Mouse (Mus musculus) thymus, postnatal 25 days (tissue): ENCODE measurements around the gene Hibadh.

ENCODE experiments used
- DNase-seq: peaks from one replicate; pipeline ENCODE4 v3.0.0; 2022

Hibadh gene

GRCm38 (mm10) chr6:52501479-52501878 lies 138.7 kb downstream of the Hibadh start:
- DNase-seq, result no peak
